Mouse (Mus musculus) c-Kit-positive CD71-positive TER-119-positive erythroid progenitor cells, embryonic 14.5 days (primary cell): ENCODE measurements around the gene Poldip3.

Source experiments
- DNase-seq: peaks from one replicate; pipeline ENCODE4 v3.0.0-alpha.2; 2013; ENCODE audit warnings: low spot score

Poldip3 gene

DNA sequence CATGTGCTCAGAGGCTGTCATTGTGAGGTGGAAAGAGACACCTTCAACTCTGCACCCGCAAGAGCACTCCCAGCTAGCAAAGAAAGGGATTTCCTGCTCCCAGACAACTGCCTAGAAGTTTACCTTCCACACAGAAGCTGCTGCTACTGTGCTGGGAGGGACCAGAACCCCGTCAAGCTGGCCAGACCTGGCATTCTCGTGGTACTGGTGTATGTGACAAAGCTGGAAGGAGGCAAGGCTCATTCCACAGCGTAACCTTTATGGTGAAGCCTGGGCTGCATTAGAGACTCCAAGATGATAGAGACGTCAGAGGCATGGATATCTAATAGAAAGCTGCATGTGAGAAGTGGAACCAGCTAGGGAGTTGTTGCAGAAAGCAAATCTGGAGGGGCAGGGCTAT lies 24.6 kb downstream of the Poldip3 start:
- no peak for DNase-seq

DNA sequence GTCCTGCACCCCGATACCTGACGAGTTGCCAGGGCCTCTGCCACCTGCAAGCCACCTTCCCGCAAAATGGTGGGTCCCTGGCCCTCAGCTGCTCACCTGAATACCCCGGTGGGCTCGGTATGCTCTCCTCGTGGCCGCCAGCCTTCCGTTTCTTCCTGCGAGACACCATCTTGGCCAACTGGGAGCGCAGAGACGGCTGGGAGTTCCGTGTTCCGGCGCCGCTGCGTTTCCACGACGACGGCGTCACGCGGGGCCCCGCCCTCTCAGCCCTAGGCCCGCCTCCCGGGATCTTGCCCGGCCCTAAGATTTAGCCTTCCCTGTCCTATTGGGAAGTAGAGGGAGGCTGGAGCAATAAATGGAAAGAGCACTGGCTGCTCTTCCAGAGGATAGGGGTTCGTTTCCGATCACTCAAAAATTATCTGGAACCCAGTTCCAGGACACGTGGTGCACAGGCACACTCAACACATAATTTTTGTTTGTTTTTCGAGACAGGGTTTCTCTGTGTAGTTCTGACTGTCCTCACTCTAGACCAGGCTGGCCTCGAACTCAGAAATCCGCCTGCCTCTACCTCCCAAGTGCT lies 26.5 kb downstream of the Poldip3 start, which contains the start of gene Rrp7a:
Gene Rrp7a (minus strand): TSS at position 236 of the 580 bp plus-strand sequence.
- peak; percentile 70 for DNase-seq

- peak; percentile 41 for DNase-seq
Observed at GRCm38 (mm10) chr15:83121709-83122565, 27.2 kb downstream of the Poldip3 start.

GRCm38 (mm10) chr15:83118360-83118759 lies 30.8 kb downstream of the Poldip3 start:
- DNase-seq: no peak

GRCm38 (mm10) chr15:83115071-83115470 lies 34.1 kb downstream of the Poldip3 start:
- DNase-seq: no peak

- no peak for DNase-seq
Observed at GRCm38 (mm10) chr15:83114106-83114505, 35.1 kb downstream of the Poldip3 start.

DNA sequence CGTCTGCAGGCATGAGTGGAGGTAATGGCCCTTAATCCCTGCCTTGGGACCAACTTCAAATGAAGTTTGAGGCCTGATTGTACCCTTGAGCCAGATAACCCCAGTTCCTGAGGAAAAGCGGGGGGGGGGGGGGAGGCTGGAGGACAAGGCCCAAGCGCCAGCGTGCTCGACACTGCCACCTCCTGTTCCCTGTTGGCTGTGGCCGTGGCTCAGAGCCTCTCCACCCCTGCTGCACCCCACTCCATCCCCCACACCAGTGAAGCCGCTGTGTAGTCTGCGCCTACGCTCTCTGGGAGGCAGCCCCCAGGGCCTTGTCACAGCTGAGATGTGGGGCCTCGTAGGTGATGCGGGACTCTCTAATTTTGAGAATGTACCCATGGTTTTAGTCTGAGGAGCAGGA lies 36.3 kb downstream of the Poldip3 start:
- DNase-seq: peak; percentile 15

GRCm38 (mm10) chr15:83111874-83112273 lies 37.3 kb downstream of the Poldip3 start:
- no peak for DNase-seq

DNA sequence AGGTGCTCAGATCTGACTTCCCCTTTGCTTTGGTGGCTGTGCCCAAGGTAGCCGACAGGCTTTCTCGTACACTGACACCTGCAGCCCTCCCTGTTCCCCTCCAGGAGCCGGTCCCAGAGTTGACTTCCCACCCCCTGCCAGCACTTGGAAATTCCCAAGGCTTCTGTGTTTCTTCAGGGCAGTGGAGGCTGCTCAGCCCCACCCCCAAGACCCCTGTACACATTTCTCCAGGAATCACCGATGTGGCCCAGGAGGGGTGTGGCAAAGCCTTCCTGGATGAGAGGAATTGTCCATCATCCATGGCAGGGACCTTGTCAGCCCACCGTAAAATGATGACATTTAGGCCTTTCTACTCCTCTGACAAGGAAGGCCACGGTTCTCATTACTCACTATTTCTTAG lies 37.9 kb downstream of the Poldip3 start:
- DNase-seq: no peak

DNA sequence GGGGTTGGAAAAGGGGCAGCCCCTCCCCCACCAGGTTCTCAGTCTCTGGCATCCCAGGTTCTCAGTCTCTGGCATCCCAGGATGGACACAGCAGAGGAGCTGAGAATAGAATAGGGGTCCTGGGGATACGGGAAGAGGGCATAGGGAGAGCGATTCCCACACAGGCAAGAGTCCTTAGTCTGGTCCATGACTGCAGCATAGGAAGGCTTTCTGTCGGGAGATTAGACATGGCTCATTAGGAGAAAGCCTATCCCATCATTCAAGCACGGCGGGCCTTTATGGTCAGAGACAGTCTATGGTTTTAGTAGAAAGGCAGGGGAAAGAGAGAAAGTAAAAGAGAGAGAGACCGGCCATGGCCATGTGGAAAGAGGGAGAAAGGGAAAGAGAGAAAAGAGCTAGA lies 41.4 kb downstream of the Poldip3 start:
- no peak for DNase-seq

DNA sequence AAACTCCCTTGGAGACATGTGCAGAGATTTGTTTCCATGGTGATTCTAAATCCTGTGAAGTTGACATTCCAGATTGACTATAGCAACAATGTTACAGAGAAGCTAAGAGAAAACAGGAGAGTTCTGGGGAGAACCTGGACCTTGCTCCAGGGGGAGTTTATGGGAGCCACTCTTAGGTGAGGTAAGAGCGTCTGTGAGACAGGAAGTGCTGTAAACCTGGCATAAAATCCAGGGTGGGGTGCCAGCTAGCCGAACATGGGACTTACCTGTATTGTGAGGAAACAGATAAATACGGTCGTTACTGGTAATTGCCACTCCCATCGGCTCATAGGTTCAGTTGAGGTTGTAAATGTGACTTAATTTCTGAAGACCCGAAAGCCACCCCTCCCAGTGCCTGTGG lies 42.8 kb downstream of the Poldip3 start:
- DNase-seq: no peak

DNA sequence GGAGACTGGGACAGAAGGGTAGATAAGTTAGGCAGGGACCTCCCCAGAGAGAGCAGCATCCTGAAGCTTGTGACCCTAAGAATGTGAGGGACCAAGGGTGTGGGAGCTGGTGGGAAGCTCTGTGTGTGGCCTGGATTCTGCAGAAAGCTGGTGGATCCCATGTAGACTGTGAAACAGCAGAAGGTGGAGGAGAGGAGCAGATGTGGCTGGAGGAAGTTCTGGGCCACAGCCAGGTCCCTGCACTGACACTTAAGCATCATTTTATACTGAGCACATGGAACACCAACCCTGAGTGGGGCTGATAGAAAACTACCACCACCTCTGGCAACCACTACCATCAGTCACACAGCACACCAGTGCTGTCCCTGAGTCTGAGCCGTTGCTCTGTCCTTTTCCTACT lies 46.1 kb downstream of the Poldip3 start:
- no peak for DNase-seq

DNA sequence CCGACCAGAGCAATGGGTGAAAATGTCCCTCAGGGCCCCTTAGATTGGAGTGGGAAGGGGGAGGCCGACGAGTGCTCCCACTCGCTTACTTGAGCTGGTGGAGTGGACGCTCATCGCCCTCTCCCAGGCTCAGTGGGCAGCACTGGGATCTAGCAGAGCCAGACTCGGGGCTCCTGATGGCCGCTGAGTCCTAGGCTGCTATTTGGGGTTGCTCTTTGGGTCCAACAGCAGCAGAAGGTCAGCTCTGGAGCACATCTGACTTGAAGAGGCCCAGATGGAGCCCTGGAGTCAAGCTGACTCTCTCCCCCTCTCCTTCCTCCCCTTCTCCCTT lies 48.9 kb downstream of the Poldip3 start:
- no peak for DNase-seq

DNA sequence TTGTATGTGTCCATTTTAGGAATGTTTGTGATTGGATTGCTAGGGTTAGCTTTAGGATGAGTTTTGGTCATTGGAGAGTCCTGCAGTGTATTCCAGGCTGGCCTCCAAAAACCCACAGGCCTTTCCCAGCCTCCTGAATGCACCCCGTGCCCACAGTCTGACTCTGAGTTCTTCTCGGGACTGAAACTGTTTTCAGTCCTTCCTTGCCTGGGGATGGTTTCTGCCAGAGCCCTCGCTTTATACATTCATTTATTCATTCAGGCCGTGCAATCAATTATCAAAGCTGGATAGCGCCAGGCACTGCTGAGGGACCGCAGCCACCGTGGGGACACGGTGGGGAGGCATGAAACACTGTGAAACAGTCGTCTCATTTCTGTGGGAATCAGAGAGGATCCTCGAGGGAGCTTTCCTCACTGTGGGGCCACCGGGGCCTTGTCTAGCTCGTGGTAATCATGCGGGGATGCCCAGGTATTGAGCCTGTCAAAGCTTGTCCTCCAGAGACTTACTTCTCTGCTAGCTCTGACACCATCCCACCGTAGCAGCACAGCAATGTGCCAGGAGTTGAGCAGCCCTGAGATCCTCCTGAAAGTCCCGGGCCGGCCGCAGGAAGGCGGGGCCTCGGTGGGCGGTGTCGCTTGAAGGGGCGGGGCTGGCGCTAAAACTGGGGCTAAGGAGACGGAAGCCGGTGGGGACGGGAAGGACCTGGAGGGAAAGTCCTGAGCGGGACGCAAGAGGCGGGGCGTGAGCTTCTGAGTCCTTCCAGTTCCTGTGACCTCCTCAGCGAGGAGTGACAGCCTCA lies 49.5 kb downstream of the Poldip3 start:
- peak; percentile 86 for DNase-seq

- peak; percentile 12 for DNase-seq
Observed at GRCm38 (mm10) chr15:83095950-83096349, 53.2 kb downstream of the Poldip3 start.

GRCm38 (mm10) chr15:83093687-83094086 lies 55.5 kb downstream of the Poldip3 start:
- DNase-seq: no peak

DNA sequence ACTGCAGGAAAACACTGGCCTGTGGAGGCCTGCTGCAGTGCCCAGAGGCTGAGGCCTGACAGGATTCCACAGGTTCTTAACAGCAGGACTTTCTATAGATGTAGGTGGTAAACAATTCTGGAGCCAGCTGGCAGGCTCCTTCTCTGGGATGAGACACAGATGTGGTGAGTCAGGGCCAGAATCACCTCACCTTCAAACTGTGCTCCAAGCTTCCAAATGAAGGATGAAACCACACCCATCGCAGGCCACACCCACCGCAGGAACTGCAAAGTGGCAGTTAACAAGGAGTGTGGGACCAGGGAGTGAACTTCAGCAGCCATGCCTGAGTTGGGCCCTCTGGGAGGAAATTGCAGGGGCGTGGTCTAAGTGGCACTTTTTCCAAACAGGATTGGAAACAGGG lies 58.3 kb downstream of the Poldip3 start:
- DNase-seq: peak; percentile 13

DNA sequence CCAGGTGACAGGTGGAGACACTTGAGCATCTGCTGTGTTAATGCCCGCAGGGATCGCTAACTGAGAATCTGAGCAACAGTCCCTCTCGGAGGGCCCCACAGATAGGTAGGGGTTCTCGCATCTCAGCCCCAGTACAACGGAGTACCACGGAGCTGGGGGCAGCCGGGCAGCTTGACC lies 59.9 kb downstream of the Poldip3 start, which contains the start of gene Serhl:
Gene Serhl (plus strand): TSS at position 78 of the 177 bp plus-strand sequence.
- DNase-seq: no peak

- no peak for DNase-seq
Observed at GRCm38 (mm10) chr15:83088495-83089428, 60.4 kb downstream of the Poldip3 start.

DNA sequence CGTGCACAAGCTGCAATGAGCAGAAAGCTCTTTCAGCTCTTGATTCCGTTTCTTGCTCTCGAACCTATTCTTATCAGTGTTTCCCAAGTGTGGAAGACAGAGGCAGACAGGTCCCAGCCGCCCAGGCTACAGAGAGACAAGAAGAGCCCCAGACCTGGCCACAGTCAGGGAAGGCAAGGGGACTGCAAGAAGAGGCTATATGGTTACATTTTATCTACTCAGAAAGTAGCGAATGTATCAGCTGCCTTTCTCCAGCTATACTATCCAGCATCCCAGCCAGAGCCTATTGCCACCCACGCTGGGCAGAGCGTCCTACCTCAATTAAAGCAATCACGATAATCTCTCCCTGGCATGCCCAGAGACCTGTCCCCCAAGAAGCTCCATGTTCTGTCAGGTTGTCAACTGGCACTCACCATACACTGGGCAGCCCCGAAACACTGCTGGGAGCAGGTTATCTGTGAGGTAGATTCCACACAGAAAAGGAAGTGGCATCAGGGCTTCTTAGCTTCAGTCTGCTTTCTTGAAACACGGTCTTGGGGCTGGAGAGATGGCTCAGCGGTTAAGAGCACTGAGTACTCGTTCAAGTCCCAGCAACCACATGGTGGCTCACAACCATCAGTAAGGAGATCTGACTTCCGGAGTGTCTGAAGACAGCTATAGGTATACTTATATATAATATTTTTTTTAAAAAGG lies 62.4 kb downstream of the Poldip3 start:
- no peak for DNase-seq

GRCm38 (mm10) chr15:83085901-83086300 lies 63.3 kb downstream of the Poldip3 start:
- DNase-seq: peak; percentile 58
